Mouse (Mus musculus) hindbrain, embryonic 15.5 days (tissue): Measurements from ENCODE around the gene Gpm6b. TPM values are rescaled to one million over a fixed set of nuclear protein-coding genes. Genes with fewer than 3 reads are reported as not detected.

Source experiments
- ATAC-seq: fragments of 200-750 bp; cut with Nextera tagmentation; 2 replicates; pipeline ENCODE4 v1.8.0; 2017; ENCODE audit warnings: low read depth, moderate number of reproducible peaks, moderate TSS enrichment; ENCODE audit not compliant: low FRiP score
- H3K27ac ChIP-seq: fragments of 300-500 bp; sonication (generic); replicated peaks from 2 replicates; pipeline ENCODE4 v1.5.1; 2015; ENCODE audit warnings: mild to moderate bottlenecking, inconsistent platforms
- H3K27me3 ChIP-seq: fragments of 300-500 bp; sonication (generic); 2 replicates; pipeline ENCODE4 v1.6.1; 2015; ENCODE audit warnings: control low read depth, inconsistent platforms
- H3K36me3 ChIP-seq: fragments of 300-500 bp; sonication (generic); 2 replicates; pipeline ENCODE4 v1.6.1; 2015; ENCODE audit warnings: control low read depth, inconsistent platforms
- H3K4me1 ChIP-seq: fragments of 300-500 bp; sonication (generic); replicated peaks from 2 replicates; pipeline ENCODE4 v1.6.1; 2015; ENCODE audit warnings: control low read depth, inconsistent platforms
- H3K4me2 ChIP-seq: fragments of 300-500 bp; sonication (generic); 2 replicates; pipeline ENCODE4 v1.6.1; 2015; ENCODE audit warnings: moderate library complexity, mild to moderate bottlenecking, inconsistent platforms
- H3K4me3 ChIP-seq: fragments of 300-500 bp; sonication (generic); 2 replicates; pipeline ENCODE4 v1.5.1; 2015; ENCODE audit warnings: mild to moderate bottlenecking, inconsistent platforms
- H3K9ac ChIP-seq: fragments of 300-500 bp; sonication (generic); 2 replicates; pipeline ENCODE4 v1.6.1; 2015; ENCODE audit warnings: inconsistent platforms
- H3K9me3 ChIP-seq: fragments of 300-500 bp; sonication (generic); 2 replicates; pipeline ENCODE4 v1.6.1; 2016; ENCODE audit warnings: control low read depth, inconsistent platforms
- WGBS: fragments of 180-500 bp; shearing (Covaris S2); methylation state at CpG from one replicate; pipeline ENCODE4 v1.1.7; 2015; 5-methylcytosine and 5-hydroxymethylcytosine counted together
- polyA plus RNA-seq: library from polyadenylated mRNA; unstranded; fragments of >200 nt; fragmentation: Nextera tagmentation; extraction: Ambion mirVana; gene quantifications from 2 replicates; pipeline ENCODE4 v1.2.1, GENCODE M21; 2015

Gene Gpm6b
- polyA plus RNA-seq, 1 experiment from 2014 or later, result 292 TPM

- WGBS, result 83% methylated on average over 9 of the region's 9 CpGs
- Histone ChIP-seq H3K36me3 (no peaks in the 10 kb centered on the region), H3K27ac (no peak overlapping the region), H3K4me1 (no peaks in the 10 kb centered on the region), H3K4me2 (no peak overlapping the region), H3K27me3 (no peaks in the 10 kb centered on the region; the same call in 1 of the 2 replicates), H3K9ac (no peak overlapping the region), H3K9me3 (no peaks in the 10 kb centered on the region), H3K4me3 (no peak overlapping the region)
- no peak for ATAC-seq
These were observed 100.2 kb downstream of the Gpm6b start for GRCm38 (mm10) chrX:166338784-166339520.

GRCm38 (mm10) chrX:166339911-166340310 is 101.2 kb downstream of the Gpm6b start:
- H3K27ac ChIP-seq, result no peak overlapping the region
- H3K4me1 ChIP-seq, result no peaks in the 10 kb centered on the region
- H3K4me3 ChIP-seq, result no peak overlapping the region
- H3K27me3 ChIP-seq, result no peaks in the 10 kb centered on the region; the same call in 1 of the 2 replicates
- H3K9me3 ChIP-seq, result no peaks in the 10 kb centered on the region
- H3K4me2 ChIP-seq, result no peak overlapping the region
- no peaks in the 10 kb centered on the region for H3K36me3 ChIP-seq
- ATAC-seq, result no peak
- WGBS, result 78% methylated on average over 4 of the region's 4 CpGs
- H3K9ac ChIP-seq, result no peak overlapping the region

GRCm38 (mm10) chrX:166341795-166342194 is 103.1 kb downstream of the Gpm6b start:
- Histone ChIP-seq H3K9me3 (no peaks in the 10 kb centered on the region), H3K36me3 (no peaks in the 10 kb centered on the region), H3K27me3 (no peaks in the 10 kb centered on the region; the same call in 1 of the 2 replicates), H3K27ac (no peak overlapping the region), H3K4me3 (no peak overlapping the region), H3K4me2 (no peak overlapping the region), H3K9ac (no peak overlapping the region), H3K4me1 (no peaks in the 10 kb centered on the region)
- no peak for ATAC-seq
- WGBS, result 83% methylated on average over 6 of the region's 6 CpGs

GRCm38 (mm10) chrX:166344228-166345015 is 105.7 kb downstream of the Gpm6b start:
- H3K9me3 ChIP-seq, result no peaks in the 10 kb centered on the region
- H3K4me3 ChIP-seq, result peak overlapping the region; percentile 41
- peak overlapping the region; percentile 89 for H3K27ac ChIP-seq
- peak overlapping the region; percentile 55 for H3K4me2 ChIP-seq
- ATAC-seq, result peak; percentile 94
- peak overlapping the region; percentile 34 for H3K9ac ChIP-seq
- 34% methylated on average over 10 of the region's 10 CpGs for WGBS
- no peaks in the 10 kb centered on the region for H3K36me3 ChIP-seq
- H3K4me1 ChIP-seq, result peaks cover 3% of the 10 kb centered on the region
- H3K27me3 ChIP-seq, result no peaks in the 10 kb centered on the region; the same call in 1 of the 2 replicates

GRCm38 (mm10) chrX:166348086-166348485 is 109.4 kb downstream of the Gpm6b start:
- WGBS, result 46% methylated on average over 6 of the region's 6 CpGs
- ATAC-seq, result no peak
- Histone ChIP-seq H3K27me3 (no peaks in the 10 kb centered on the region), H3K9ac (peak overlapping the region; percentile 27), H3K27ac (peak overlapping the region; percentile 54), H3K4me1 (peaks cover 8% of the 10 kb centered on the region), H3K9me3 (no peaks in the 10 kb centered on the region), H3K4me2 (peak overlapping the region; percentile 55), H3K36me3 (no peaks in the 10 kb centered on the region), H3K4me3 (peak overlapping the region; percentile 41)

- Histone ChIP-seq H3K9ac (peak overlapping the region; percentile 27; the same call in 1 of the 2 replicates), H3K4me3 (peak overlapping the region; percentile 41), H3K4me1 (peaks cover 8% of the 10 kb centered on the region), H3K4me2 (peak overlapping the region; percentile 55), H3K9me3 (no peaks in the 10 kb centered on the region), H3K27me3 (no peaks in the 10 kb centered on the region), H3K27ac (no peak overlapping the region), H3K36me3 (no peaks in the 10 kb centered on the region)
- 49% methylated on average over 4 of the region's 4 CpGs for WGBS
- ATAC-seq, result no peak
These were observed 109.9 kb downstream of the Gpm6b start for GRCm38 (mm10) chrX:166348634-166349033.

- no peak overlapping the region for H3K27ac ChIP-seq
- H3K27me3 ChIP-seq, result no peaks in the 10 kb centered on the region
- no peak overlapping the region for H3K4me2 ChIP-seq
- no peaks in the 10 kb centered on the region for H3K9me3 ChIP-seq
- ATAC-seq, result no peak
- 26% methylated on average over 6 of the region's 6 CpGs for WGBS
- no peaks in the 10 kb centered on the region for H3K36me3 ChIP-seq
- H3K4me1 ChIP-seq, result peaks cover 8% of the 10 kb centered on the region
- H3K9ac ChIP-seq, result no peak overlapping the region
- H3K4me3 ChIP-seq, result no peak overlapping the region
These were observed 113.1 kb downstream of the Gpm6b start for GRCm38 (mm10) chrX:166351790-166352189.

GRCm38 (mm10) chrX:166353412-166353811 is 114.7 kb downstream of the Gpm6b start:
- no peak for ATAC-seq
- peaks cover 8% of the 10 kb centered on the region for H3K4me1 ChIP-seq
- 57% methylated on average over 2 of the region's 2 CpGs for WGBS
- no peaks in the 10 kb centered on the region for H3K9me3 ChIP-seq
- no peaks in the 10 kb centered on the region for H3K27me3 ChIP-seq
- no peak overlapping the region for H3K4me3 ChIP-seq
- no peak overlapping the region for H3K4me2 ChIP-seq
- H3K36me3 ChIP-seq, result no peaks in the 10 kb centered on the region
- H3K27ac ChIP-seq, result no peak overlapping the region
- no peak overlapping the region for H3K9ac ChIP-seq

- no peak overlapping the region for H3K9ac ChIP-seq
- H3K9me3 ChIP-seq, result no peaks in the 10 kb centered on the region
- H3K27me3 ChIP-seq, result no peaks in the 10 kb centered on the region
- H3K36me3 ChIP-seq, result 0 out of 2 replicates have a peak, but pooled peaks cover 5% of the 10 kb centered on the region
- 69% methylated on average over 1 of the region's 1 CpGs for WGBS
- no peaks in the 10 kb centered on the region for H3K4me1 ChIP-seq
- no peak for ATAC-seq
- H3K4me2 ChIP-seq, result no peak overlapping the region
- H3K27ac ChIP-seq, result no peak overlapping the region
- H3K4me3 ChIP-seq, result no peak overlapping the region
These were observed 116.2 kb downstream of the Gpm6b start for GRCm38 (mm10) chrX:166354913-166355312.

- ATAC-seq, result no peak
- Histone ChIP-seq H3K9ac (no peak overlapping the region), H3K4me1 (no peaks in the 10 kb centered on the region), H3K4me2 (no peak overlapping the region), H3K27me3 (no peaks in the 10 kb centered on the region), H3K9me3 (no peaks in the 10 kb centered on the region), H3K27ac (no peak overlapping the region), H3K36me3 (0 out of 2 replicates have a peak, but pooled peaks cover 5% of the 10 kb centered on the region), H3K4me3 (no peak overlapping the region)
- WGBS, result 91% methylated on average over 3 of the region's 3 CpGs
These were observed 117.6 kb downstream of the Gpm6b start for GRCm38 (mm10) chrX:166356276-166356675.

GRCm38 (mm10) chrX:166358955-166359354 is 120.2 kb downstream of the Gpm6b start:
- H3K27me3 ChIP-seq, result no peaks in the 10 kb centered on the region
- H3K9me3 ChIP-seq, result no peaks in the 10 kb centered on the region
- H3K4me1 ChIP-seq, result no peaks in the 10 kb centered on the region
- no peak for ATAC-seq
- no peak overlapping the region for H3K9ac ChIP-seq
- WGBS, result 87% methylated on average over 2 of the region's 2 CpGs
- H3K36me3 ChIP-seq, result 0 out of 2 replicates have a peak, but pooled peaks cover 5% of the 10 kb centered on the region
- no peak overlapping the region for H3K27ac ChIP-seq
- H3K4me2 ChIP-seq, result no peak overlapping the region
- no peak overlapping the region for H3K4me3 ChIP-seq

GRCm38 (mm10) chrX:166359927-166360440 is 121.3 kb downstream of the Gpm6b start:
- no peaks in the 10 kb centered on the region for H3K27me3 ChIP-seq
- H3K9me3 ChIP-seq, result no peaks in the 10 kb centered on the region
- no peaks in the 10 kb centered on the region for H3K4me1 ChIP-seq
- 81% methylated on average over 2 of the region's 2 CpGs for WGBS
- no peak overlapping the region for H3K9ac ChIP-seq
- no peak for ATAC-seq
- H3K4me2 ChIP-seq, result no peak overlapping the region
- H3K4me3 ChIP-seq, result no peak overlapping the region
- no peak overlapping the region for H3K27ac ChIP-seq
- H3K36me3 ChIP-seq, result 0 out of 2 replicates have a peak, but pooled peaks cover 5% of the 10 kb centered on the region
